Mouse (Mus musculus) heart, adult 2 months (tissue): Measurements from ENCODE around the gene Tceanc2. TPM values are rescaled to one million over a fixed set of nuclear protein-coding genes. Genes with fewer than 3 reads are reported as not detected.

Experiments used
- DNase-seq, 2 experiments: peaks; one replicate each; pipeline ENCODE4 v3.0.0; 2021
- H3K27ac ChIP-seq: fragments of 200-600 bp; 2 replicates; pipeline ENCODE4 v1.8.1; 2022
- H3K27me3 ChIP-seq: fragments of 200-500 bp; 2 replicates; pipeline ENCODE4 v1.6.1; 2012; ENCODE audit warnings: mild to moderate bottlenecking, low read length, inconsistent platforms, mixed read lengths; ENCODE audit not compliant: control insufficient read depth, insufficient read depth
- H3K36me3 ChIP-seq: fragments of 200-500 bp; 2 replicates; pipeline ENCODE4 v1.6.1; 2012; ENCODE audit warnings: low read length, inconsistent platforms; ENCODE audit not compliant: control insufficient read depth, insufficient read depth
- H3K4me1 ChIP-seq: fragments of 200-500 bp; 2 replicates; pipeline ENCODE4 v1.6.1; 2011; ENCODE audit warnings: low read length; ENCODE audit not compliant: control insufficient read depth, insufficient read depth
- H3K4me3 ChIP-seq: fragments of 200-600 bp; 2 replicates; pipeline ENCODE4 v1.8.1; 2022
- H3K79me2 ChIP-seq: fragments of 200-500 bp; replicated peaks from 2 replicates; pipeline ENCODE4 v1.6.1; 2012; ENCODE audit warnings: mild to moderate bottlenecking, inconsistent platforms, low read length, moderate library complexity, mixed read lengths; ENCODE audit not compliant: control insufficient read depth, insufficient read depth
- H3K9ac ChIP-seq: fragments of 200-500 bp; 2 replicates; pipeline ENCODE4 v1.6.1; 2012; ENCODE audit warnings: low read depth, mild to moderate bottlenecking, control low read depth, inconsistent platforms, low read length, mixed read lengths
- CTCF ChIP-seq: fragments of 200-600 bp; IDR thresholded peaks from 2 replicates; pipeline ENCODE4 v1.8.1; 2022; ENCODE audit warnings: antibody characterized with exemption, mild to moderate bottlenecking, moderate library complexity
- EP300 ChIP-seq: fragments of 200-500 bp; IDR thresholded peaks from 2 replicates; pipeline ENCODE4 v1.6.1; 2011; ENCODE audit warnings: low read depth, low read length, control low read depth; ENCODE audit not compliant: insufficient read depth
- POLR2A ChIP-seq: fragments of 200-500 bp; IDR thresholded peaks from 2 replicates; pipeline ENCODE4 v1.6.1; 2011; ENCODE audit warnings: mild to moderate bottlenecking, low read depth, low read length, control low read depth; ENCODE audit not compliant: insufficient read depth
- WGBS: fragments of 180-500 bp; shearing (Covaris S2); methylation state at CpG from one replicate; pipeline ENCODE4 v1.1.7; 2018; 5-methylcytosine and 5-hydroxymethylcytosine counted together
- intact Hi-C: fragments of 180-260 bp; cut with DNase I; formaldehyde crosslinking; loops from one replicate; pipeline ENCODE4 v1.15.1; 2025
- polyA plus RNA-seq: library from polyadenylated mRNA; depleted of rRNA; stranded (reverse); fragments of >200 nt; gene quantifications from 2 replicates; pipeline ENCODE4 v1.2.3, GENCODE M21; 2012
- total RNA-seq, 2 experiments: library from RNA; stranded (reverse); gene quantifications; 2 replicates each; pipeline ENCODE4 v1.2.3; 2021

Tceanc2 gene
- total and polyA plus RNA-seq, 3 experiments, result 3.3 to 14.7 (median 10.1) TPM

GRCm38 (mm10) chr4:107203001-107203400 lies 24.1 kb upstream of the Tceanc2 start:
- H3K36me3 ChIP-seq, result no peaks in the 10 kb centered on the region; the same call in 1 of the 2 replicates
- no peak overlapping the region for H3K4me3 ChIP-seq
- no peak overlapping the region for H3K27ac ChIP-seq
- TF ChIP-seq CTCF (no peak), EP300 (no peak), POLR2A (no peak)
- H3K9ac ChIP-seq, result no peak overlapping the region
- intact Hi-C loops, result no loop called here
- no peak for DNase-seq
- WGBS, result 82% methylated on average over 7 of the region's 7 CpGs
- no peaks in the 10 kb centered on the region for H3K4me1 ChIP-seq
- H3K79me2 ChIP-seq, result no peaks in the 10 kb centered on the region
- no peaks in the 10 kb centered on the region for H3K27me3 ChIP-seq

GRCm38 (mm10) chr4:107201779-107202178 lies 22.9 kb upstream of the Tceanc2 start:
- Histone ChIP-seq H3K36me3 (no peaks in the 10 kb centered on the region; the same call in 1 of the 2 replicates), H3K4me1 (no peaks in the 10 kb centered on the region), H3K27me3 (no peaks in the 10 kb centered on the region), H3K79me2 (no peaks in the 10 kb centered on the region), H3K4me3 (no peak overlapping the region), H3K9ac (no peak overlapping the region), H3K27ac (no peak overlapping the region)
- intact Hi-C loops, result no loop called here
- WGBS, result 97% methylated on average over 3 of the region's 3 CpGs
- no peak for DNase-seq
- TF ChIP-seq EP300, result no peak
- no peak for TF ChIP-seq CTCF
- TF ChIP-seq POLR2A, result no peak

- H3K36me3 ChIP-seq, result no peaks in the 10 kb centered on the region; the same call in 1 of the 2 replicates
- 89% methylated on average over 5 of the region's 5 CpGs for WGBS
- H3K79me2 ChIP-seq, result no peaks in the 10 kb centered on the region
- H3K27ac ChIP-seq, result no peak overlapping the region
- H3K27me3 ChIP-seq, result no peaks in the 10 kb centered on the region
- no peak overlapping the region for H3K9ac ChIP-seq
- no peak for DNase-seq
- intact Hi-C loops, result no loop called here
- TF ChIP-seq POLR2A, result no peak
- no peak for TF ChIP-seq EP300
- no peak for TF ChIP-seq CTCF
- no peaks in the 10 kb centered on the region for H3K4me1 ChIP-seq
- no peak overlapping the region for H3K4me3 ChIP-seq
These were observed 19.2 kb upstream of the Tceanc2 start for GRCm38 (mm10) chr4:107198072-107198471.

- Histone ChIP-seq H3K4me1 (no peaks in the 10 kb centered on the region), H3K27ac (no peak overlapping the region), H3K27me3 (no peaks in the 10 kb centered on the region), H3K36me3 (peaks cover 2% of the 10 kb centered on the region), H3K4me3 (no peak overlapping the region), H3K9ac (no peak overlapping the region), H3K79me2 (no peaks in the 10 kb centered on the region)
- no peak for TF ChIP-seq POLR2A
- TF ChIP-seq EP300, result no peak
- TF ChIP-seq CTCF, result no peak
- WGBS, result 97% methylated on average over 2 of the region's 2 CpGs
- intact Hi-C loops, result no loop called here
- DNase-seq, result no peak
These were observed 17.5 kb upstream of the Tceanc2 start for GRCm38 (mm10) chr4:107196454-107196853.

GRCm38 (mm10) chr4:107193841-107194240 lies 14.9 kb upstream of the Tceanc2 start:
- Histone ChIP-seq H3K4me1 (no peaks in the 10 kb centered on the region), H3K9ac (no peak overlapping the region), H3K79me2 (no peaks in the 10 kb centered on the region), H3K27me3 (no peaks in the 10 kb centered on the region), H3K27ac (no peak overlapping the region), H3K4me3 (no peak overlapping the region), H3K36me3 (peaks cover 5% of the 10 kb centered on the region)
- no peak for TF ChIP-seq POLR2A
- TF ChIP-seq CTCF, result no peak
- WGBS, result 96% methylated on average over 3 of the region's 3 CpGs
- intact Hi-C loops, result no loop called here
- no peak for DNase-seq

- no peak for DNase-seq
- Histone ChIP-seq H3K4me3 (no peak overlapping the region), H3K27ac (no peak overlapping the region), H3K36me3 (peaks cover 13% of the 10 kb centered on the region), H3K27me3 (no peaks in the 10 kb centered on the region), H3K79me2 (peaks cover 10% of the 10 kb centered on the region), H3K4me1 (peaks cover 10% of the 10 kb centered on the region), H3K9ac (no peak overlapping the region)
- intact Hi-C loops, result no loop called here
- TF ChIP-seq POLR2A (no peak), EP300 (no peak), CTCF (no peak)
- 39% methylated on average over 3 of the region's 3 CpGs for WGBS
These were observed 6.8 kb upstream of the Tceanc2 start for GRCm38 (mm10) chr4:107185703-107186102.

- H3K79me2 ChIP-seq, result peaks cover 10% of the 10 kb centered on the region
- H3K36me3 ChIP-seq, result peaks cover 11% of the 10 kb centered on the region
- H3K27ac ChIP-seq, result no peak overlapping the region
- intact Hi-C loops, result no loop called here
- DNase-seq, result no peak
- H3K4me1 ChIP-seq, result peaks cover 11% of the 10 kb centered on the region
- no peak overlapping the region for H3K9ac ChIP-seq
- H3K27me3 ChIP-seq, result no peaks in the 10 kb centered on the region
- H3K4me3 ChIP-seq, result no peak overlapping the region
- 77% methylated on average over 4 of the region's 4 CpGs for WGBS
- no peak for TF ChIP-seq EP300
- TF ChIP-seq CTCF, result no peak
- no peak for TF ChIP-seq POLR2A
These were observed 4.3 kb upstream of the Tceanc2 start for GRCm38 (mm10) chr4:107183203-107183602.
